Mouse (Mus musculus) olfactory bulb, adult 2 months (tissue): Measurements from ENCODE around the gene Ankrd12. TPM values are rescaled to one million over a fixed set of nuclear protein-coding genes. Genes with fewer than 3 reads are reported as not detected.

ENCODE experiments used
- H3K27ac ChIP-seq: fragments of 200-500 bp; 2 replicates; pipeline ENCODE4 v1.5.1; 2012; ENCODE audit warnings: low read depth, low read length; ENCODE audit not compliant: insufficient read depth
- H3K4me1 ChIP-seq: fragments of 200-500 bp; 2 replicates; pipeline ENCODE4 v1.6.1; 2012; ENCODE audit warnings: low read length; ENCODE audit not compliant: control insufficient read depth, insufficient read depth
- H3K4me3 ChIP-seq: fragments of 200-500 bp; 2 replicates; pipeline ENCODE4 v1.5.1; 2012; ENCODE audit warnings: mild to moderate bottlenecking, low read depth, low read length, moderate library complexity; ENCODE audit not compliant: insufficient read depth
- CTCF ChIP-seq: fragments of 200-500 bp; IDR thresholded peaks from 2 replicates; pipeline ENCODE4 v1.5.1; 2012; ENCODE audit warnings: low read depth, mild to moderate bottlenecking, low read length, moderate library complexity; ENCODE audit not compliant: insufficient read depth
- POLR2A ChIP-seq: fragments of 200-500 bp; IDR thresholded peaks from 2 replicates; pipeline ENCODE4 v1.6.1; 2012; ENCODE audit warnings: mild to moderate bottlenecking, low read depth, low read length, moderate library complexity; ENCODE audit not compliant: insufficient read depth
- WGBS: fragments of 180-500 bp; shearing (Covaris S2); methylation state at CpG from one replicate; pipeline ENCODE4 v1.1.7; 2018; 5-methylcytosine and 5-hydroxymethylcytosine counted together
- polyA plus RNA-seq: library from polyadenylated mRNA; stranded (reverse); fragments of >200 nt; gene quantifications from 2 replicates; pipeline ENCODE4 v1.2.4, GENCODE M21; 2012; ENCODE audit warnings: low replicate concordance; ENCODE audit not compliant: missing spikeins, insufficient read depth, insufficient read length

The Ankrd12 gene
- polyA plus RNA-seq, 1 experiment: not detected

- TF ChIP-seq CTCF: no peak
- no peak for TF ChIP-seq POLR2A
- Histone ChIP-seq H3K4me3 (no peak overlapping the region), H3K4me1 (peaks cover 14% of the 10 kb centered on the region), H3K27ac (no peak overlapping the region)
- WGBS: 14% methylated on average over 6 of the region's 6 CpGs
Observed at GRCm38 (mm10) chr17:66110746-66111145, 33.9 kb upstream of the Ankrd12 start.

GRCm38 (mm10) chr17:66108198-66108597 is 31.3 kb upstream of the Ankrd12 start:
- Histone ChIP-seq H3K4me3 (no peak overlapping the region), H3K4me1 (peaks cover 8% of the 10 kb centered on the region), H3K27ac (no peak overlapping the region)
- no peak for TF ChIP-seq CTCF
- TF ChIP-seq POLR2A: no peak
- 83% methylated on average over 4 of the region's 4 CpGs for WGBS

- peaks cover 7% of the 10 kb centered on the region for H3K4me1 ChIP-seq
- no peak for TF ChIP-seq POLR2A
- no peak for TF ChIP-seq CTCF
- WGBS: 71% methylated on average over 8 of the region's 8 CpGs
- no peak overlapping the region for H3K4me3 ChIP-seq
- H3K27ac ChIP-seq: no peak overlapping the region
Observed at GRCm38 (mm10) chr17:66107466-66107865, 30.6 kb upstream of the Ankrd12 start.

GRCm38 (mm10) chr17:66106601-66107267 is 29.8 kb upstream of the Ankrd12 start:
- 39% methylated on average over 10 of the region's 10 CpGs for WGBS
- TF ChIP-seq CTCF (0 out of 2 replicates have a peak, but pooled peaks have one; percentile 16), POLR2A (no peak)
- Histone ChIP-seq H3K27ac (no peak overlapping the region), H3K4me1 (peaks cover 6% of the 10 kb centered on the region; the same call in 1 of the 2 replicates), H3K4me3 (no peak overlapping the region)

GRCm38 (mm10) chr17:66104076-66104475 is 27.2 kb upstream of the Ankrd12 start:
- no peak overlapping the region for H3K27ac ChIP-seq
- H3K4me3 ChIP-seq: no peak overlapping the region
- H3K4me1 ChIP-seq: peaks cover 3% of the 10 kb centered on the region; the same call in 1 of the 2 replicates
- no peak for TF ChIP-seq CTCF
- no peak for TF ChIP-seq POLR2A
- WGBS: 88% methylated on average over 7 of the region's 7 CpGs

- peak within 1 kb of the TSS; percentile 97 for H3K27ac ChIP-seq
- peaks cover 5% of the 10 kb centered on the region; the same call in 1 of the 2 replicates for H3K4me1 ChIP-seq
- WGBS: under 1% methylated on average over 67 of the region's 67 CpGs
- TF ChIP-seq CTCF (peak; percentile 69), POLR2A (peak; percentile 95)
- peak within 1 kb of the TSS; percentile 93 for H3K4me3 ChIP-seq
Observed at GRCm38 (mm10) chr17:66101380-66102330, 24.8 kb upstream of the Ankrd12 start, which contains the start of gene Ndufv2. Ndufv2 (minus strand) TSS chr17:66101559.

GRCm38 (mm10) chr17:66100566-66101379 is 23.9 kb upstream of the Ankrd12 start:
- H3K4me1 ChIP-seq: peaks cover 4% of the 10 kb centered on the region; the same call in 1 of the 2 replicates
- no peak for TF ChIP-seq CTCF
- TF ChIP-seq POLR2A: no peak
- H3K27ac ChIP-seq: peak overlapping the region; percentile 97
- under 1% methylated on average over 41 of the region's 41 CpGs for WGBS
- H3K4me3 ChIP-seq: peak overlapping the region; percentile 93

GRCm38 (mm10) chr17:66092664-66093063 is 15.8 kb upstream of the Ankrd12 start:
- Histone ChIP-seq H3K4me1 (peaks cover 2% of the 10 kb centered on the region; the same call in 1 of the 2 replicates), H3K4me3 (no peak overlapping the region), H3K27ac (no peak overlapping the region)
- 40% methylated on average over 3 of the region's 3 CpGs for WGBS
- no peak for TF ChIP-seq CTCF
